Mouse (Mus musculus): ENCODE measurements at regions not wholly inside any gene's neighbourhood (a gene's known extent, or its start where the extent isn't known, plus 50 kb on each side); places are given as distances from the start of the nearest gene placed in this dataset.
"Not testable (repeated sequence)": the region's sequence is repeated elsewhere in the genome, so short reads cannot be mapped to it uniquely, and the experiment has no call there.

DNA sequence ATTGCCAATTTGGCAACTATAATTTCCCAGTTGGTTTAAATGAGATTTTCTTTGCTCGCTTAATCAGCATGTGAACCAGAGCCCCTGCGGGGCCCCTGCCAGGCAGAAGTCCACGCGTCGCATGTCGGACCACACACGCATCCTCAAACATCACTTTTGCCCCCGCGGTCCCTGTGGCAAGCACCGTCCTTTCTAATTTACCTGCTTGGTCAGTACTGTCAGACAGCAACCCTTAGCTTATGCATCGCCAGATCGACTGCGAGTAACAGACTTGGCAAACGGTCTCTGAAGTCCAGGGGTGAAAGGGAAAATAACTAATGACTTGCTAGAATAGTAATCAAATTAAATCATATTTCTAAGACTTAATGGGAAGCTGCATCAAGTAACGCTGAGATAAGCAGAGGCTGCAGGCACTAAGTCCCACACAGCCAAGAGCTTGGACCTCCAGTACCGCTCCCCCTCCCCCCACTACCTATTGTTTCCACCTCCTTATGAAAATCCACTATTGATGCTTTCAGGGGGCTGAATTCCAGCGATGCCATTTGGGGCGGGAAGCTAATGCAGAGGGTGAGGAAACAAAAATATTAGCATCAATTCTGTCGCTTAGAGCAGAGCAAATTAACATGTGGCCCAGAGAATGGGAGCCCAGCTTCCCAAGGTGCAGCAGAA lies 142.0 kb upstream of the Cntnap4 start:
- ATAC-seq (ENCODE audit: low TSS enrichment) = no peak

DNA sequence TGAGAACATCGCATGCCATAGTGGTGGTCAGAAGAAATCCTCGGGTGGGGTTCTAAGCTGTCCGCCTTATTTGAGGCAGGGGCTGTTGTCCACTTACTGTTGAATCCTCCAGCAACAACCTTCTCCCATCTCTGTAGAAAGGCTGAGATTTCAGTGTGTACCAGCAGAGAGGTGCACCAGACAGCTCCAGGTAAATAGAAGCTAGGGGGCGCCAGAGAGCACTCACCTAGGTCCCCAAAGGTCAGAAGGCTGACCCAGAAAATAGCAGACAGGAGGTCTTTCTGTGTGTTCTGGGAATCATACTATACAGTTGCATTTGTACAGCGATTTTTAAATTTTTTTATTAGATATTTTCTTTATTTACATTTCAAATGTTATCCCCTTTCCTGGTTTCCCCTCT lies 157.9 kb upstream of the Cntnap4 start:
- no peak for ATAC-seq (ENCODE audit: low TSS enrichment)

DNA sequence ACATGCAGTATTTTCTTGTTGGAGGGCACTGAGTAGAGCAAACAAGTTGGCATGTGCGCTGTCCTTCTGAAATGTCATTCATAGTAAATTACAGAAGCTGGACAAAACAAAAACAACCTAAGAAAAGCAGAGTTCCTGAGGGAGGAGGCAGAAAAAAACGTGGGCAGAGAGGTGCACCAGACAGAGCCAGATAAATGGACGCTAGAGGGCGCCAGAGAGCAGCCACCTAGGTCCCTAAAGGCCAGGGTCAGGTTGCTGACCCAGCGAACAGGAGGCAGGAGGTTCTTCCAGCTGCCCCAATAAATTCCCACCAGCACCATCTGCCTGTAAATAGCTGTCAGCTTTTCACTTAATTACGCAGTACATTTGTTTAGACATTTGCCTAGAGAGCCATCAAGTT lies 158.6 kb upstream of the Cntnap4 start:
- peak; percentile 44; the same call in 1 of the 2 replicates for ATAC-seq (ENCODE audit: low TSS enrichment)

DNA sequence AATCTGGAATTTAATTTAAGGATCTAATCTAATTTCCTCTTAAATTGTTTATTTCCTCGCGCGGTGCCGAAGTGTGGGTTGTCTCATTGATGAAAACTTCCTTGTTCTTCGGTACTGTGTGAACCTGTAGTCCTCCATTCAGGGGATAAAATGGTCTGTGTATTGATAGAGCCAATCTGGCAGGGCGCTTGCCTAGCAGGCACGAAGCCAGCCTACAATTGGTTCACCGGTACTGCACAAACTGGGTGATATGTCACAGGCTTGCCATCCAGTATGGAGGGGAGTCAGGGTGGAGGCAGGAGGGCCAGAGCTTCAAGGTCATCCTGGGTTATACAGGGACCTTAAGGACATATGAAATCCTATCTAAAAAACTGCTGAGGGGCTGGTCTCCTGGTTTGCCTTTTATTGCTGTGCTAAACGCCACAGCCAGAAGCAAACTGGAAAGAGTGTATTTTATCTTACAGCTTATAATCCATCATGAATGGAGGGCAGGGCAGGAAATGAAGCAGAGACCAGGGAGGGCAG lies 161.6 kb upstream of the Cntnap4 start:
- no peak for ATAC-seq (ENCODE audit: low TSS enrichment)

DNA sequence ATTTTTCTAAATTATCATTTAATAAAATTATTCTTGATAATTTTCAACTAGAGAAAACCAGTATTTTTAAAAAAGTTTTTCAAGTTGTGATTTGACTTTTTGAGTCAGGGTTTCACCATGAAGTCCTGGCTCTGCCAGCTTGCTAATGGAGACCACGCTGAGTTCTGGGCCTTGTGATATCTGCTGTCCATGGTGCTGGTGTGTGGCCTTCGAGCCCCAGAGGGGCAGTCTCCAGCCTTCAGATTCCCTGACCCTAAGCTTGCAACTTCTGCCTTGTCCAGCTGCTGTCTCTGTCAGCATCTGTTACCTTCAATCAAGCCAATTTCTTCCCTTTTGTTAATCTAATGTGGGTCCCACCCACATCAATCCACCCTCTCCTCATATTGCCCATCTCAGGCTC lies 165.8 kb upstream of the Cntnap4 start:
- no peak for ATAC-seq (ENCODE audit: low TSS enrichment)

DNA sequence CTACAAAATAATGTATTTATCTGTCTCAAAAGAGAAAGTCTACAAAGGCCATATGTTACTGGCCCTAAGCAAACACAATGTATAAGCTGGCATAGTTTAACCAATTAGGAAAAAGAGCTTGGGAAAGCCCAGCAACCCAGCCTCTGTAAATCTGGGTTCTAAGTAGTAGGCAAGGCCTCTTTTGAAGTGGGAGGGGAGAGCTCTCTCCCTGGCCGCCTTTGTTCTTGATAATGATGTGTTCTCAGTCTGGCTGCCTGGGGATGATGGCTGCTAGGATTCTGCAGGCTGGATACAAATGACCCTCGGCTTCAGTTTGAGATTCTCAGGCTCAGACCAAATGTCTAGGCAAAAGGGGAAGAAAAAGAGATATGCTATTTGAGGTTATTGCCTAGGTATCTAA lies 172.4 kb upstream of the Cntnap4 start:
- no peak for ATAC-seq (ENCODE audit: low TSS enrichment)

DNA sequence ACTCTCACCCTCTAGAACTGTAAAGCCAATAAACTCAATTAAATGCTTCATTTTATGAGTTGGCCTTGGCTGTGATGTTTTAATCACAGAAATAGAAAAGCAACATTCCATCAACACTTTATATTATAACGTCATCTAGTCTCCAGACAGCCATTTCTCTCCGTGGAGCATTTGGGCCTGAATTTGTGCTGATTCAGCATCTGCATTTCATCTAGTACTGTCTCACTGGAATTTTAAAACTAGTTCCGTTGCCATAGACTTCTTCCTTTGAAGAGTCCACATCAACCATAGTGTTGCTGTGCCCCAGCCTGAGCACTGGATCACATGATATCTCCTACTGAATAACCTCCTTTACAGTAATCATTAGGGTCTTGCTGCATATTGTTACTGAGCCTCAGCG lies 179.7 kb upstream of the Cntnap4 start:
- ATAC-seq (ENCODE audit: low TSS enrichment) = no peak

DNA sequence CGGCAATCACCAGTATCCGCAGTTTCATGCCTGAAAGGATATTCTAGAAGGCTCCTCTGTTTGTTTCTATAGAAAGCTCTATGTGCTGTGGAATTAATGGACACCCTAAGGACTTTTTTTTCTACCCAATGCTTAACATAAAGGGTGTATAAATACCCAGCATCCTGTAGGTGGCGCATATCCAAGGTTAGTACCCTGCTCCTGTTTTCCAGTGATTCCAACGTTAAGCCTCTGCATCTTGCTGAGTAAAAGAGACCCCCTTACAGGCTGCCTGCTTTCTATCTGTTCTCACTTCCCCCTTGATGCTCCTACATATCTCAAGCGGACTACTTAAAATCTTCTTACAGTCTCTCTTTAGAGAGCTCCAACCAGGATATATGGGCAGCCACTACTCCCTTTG lies 221.5 kb upstream of the Cntnap4 start:
- peak; percentile 96 for ATAC-seq (ENCODE audit: low TSS enrichment)

DNA sequence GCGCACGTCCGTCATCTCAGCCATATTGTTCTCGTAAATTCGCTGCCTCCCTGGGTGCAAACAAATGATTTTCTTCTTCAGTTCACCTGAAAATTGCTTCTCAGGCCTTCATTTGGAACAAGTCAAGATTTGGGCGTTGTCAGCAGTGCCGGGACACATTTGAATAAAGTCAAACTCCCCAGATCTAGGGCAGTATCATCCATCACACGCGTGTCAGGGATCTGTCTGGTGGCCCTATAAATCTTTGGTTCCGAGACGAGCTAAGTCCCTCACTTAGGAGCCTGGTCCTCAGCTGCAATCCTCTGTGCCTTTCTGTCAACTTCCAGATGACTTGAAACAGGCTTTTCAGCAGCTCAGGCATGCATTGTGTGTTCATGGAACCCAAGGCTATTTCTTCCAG lies 236.7 kb upstream of the Cntnap4 start:
- no peak for ATAC-seq (ENCODE audit: low TSS enrichment)

DNA sequence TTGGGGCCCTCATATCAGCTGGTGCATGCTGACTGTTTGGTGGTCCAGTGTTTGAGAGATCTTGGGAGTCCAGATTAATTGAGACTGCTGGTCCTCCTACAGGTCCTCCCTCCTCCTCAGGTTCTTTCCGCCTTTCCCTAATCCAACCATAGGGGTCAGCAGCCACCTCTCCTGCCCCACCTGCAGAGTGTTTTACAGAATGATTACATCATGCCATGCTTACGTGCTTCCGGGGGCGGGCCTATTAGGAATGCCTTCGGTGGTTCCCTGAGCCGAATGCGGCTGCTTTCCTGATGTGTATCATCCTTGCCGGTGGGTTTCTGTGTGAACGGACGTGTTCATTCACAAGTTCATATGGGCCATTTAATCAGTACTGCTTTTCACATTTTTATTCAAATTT lies 237.8 kb upstream of the Cntnap4 start:
- no peak for ATAC-seq (ENCODE audit: low TSS enrichment)

DNA sequence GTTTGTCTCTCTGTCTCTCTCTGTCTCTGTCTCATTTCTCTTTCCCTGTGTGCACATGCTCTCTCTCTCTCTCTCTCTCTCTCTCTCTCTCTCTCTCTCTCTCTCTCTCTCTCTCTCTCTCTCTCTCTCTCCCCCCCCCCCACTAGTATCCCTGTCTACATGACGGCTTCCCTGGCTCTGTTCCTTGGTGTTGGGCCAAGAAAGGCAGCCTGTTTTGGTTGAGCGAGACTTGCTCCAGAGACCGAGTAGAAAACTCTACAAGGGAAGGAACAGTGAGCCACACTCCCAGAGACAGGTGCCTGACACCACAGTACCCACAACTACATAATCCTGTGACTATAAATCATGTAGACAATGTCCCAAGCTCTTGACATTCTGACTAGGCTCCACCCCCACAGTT lies 260.0 kb upstream of the Cntnap4 start:
- no peak for ATAC-seq (ENCODE audit: low TSS enrichment)

DNA sequence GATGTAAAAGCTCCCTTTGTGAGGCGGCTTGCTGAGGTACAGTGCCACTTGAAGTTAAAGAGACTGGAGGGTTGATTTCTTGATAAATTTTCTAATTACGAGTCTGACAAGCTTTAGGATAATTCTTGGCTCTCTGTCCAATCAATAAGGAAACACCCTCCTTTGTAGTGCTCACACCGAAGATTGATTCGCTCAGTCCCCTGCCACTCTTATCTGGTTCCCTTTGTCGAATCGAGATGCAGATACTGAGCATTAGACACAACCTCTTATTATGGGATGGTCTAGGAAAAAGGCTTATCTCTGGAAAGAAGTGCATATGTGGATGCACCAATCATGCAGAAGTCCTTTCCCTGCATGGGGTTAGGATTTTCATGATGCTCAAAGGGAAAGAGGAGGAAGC lies 261.5 kb upstream of the Cntnap4 start:
- no peak for ATAC-seq (ENCODE audit: low TSS enrichment)

DNA sequence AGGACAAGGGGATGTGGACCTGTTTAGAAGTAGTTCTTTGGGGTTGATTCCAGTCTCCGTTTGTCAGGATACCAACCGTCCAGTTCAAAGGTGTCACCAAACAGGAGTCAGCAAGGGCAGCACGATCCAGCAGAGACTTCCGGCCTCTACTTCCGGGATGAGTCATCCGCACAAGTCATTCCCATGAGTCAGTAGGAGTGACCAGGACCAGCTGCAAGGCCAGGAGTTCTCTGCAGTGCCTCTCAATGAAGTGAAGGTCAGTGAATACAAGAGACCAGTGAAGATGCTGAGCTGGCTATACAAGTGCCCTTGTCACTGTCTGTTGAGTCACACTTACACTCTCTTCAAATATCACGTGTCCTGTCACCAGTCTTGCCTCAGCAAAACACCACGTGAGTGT lies 272.8 kb upstream of the Cntnap4 start:
- ATAC-seq (ENCODE audit: low TSS enrichment) = no peak

DNA sequence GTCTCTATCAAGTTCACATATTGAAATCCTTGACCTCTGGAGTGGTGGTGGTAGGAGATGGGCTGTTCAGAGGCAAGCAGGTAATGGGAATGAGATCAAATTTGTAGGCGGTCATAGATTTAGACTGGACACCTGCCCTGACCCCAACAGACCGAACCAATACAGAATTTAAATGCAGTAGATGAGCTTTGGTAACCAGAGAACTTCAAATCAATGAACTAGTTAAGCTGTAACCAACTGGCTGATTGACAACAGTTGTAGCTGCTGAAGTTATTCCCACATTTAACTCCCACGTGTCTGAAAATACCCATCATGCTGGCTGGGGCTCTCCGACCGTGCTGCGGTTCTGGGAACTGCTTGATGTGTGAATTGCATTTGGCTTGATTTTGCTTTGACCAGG lies 268.5 kb upstream of the Gm6793 start:
- no peak for ATAC-seq (ENCODE audit: low TSS enrichment)

DNA sequence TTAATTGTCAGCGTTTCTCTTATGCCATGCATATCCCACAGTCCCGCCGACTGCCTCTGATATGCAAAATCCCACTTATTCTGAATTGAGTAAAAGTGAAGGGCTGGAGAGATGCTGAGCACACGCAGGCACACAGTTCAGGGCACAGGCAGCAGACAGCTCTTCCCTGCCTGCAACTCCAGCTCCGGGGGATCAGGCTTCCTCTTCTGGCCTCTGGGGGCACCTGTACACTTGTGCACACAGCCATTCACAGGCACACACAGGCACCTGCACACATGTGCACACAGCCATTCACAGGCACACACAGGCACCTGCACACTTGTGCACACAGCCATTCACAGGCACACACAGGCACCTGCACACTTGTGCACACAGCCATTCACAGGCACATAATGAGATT lies 254.8 kb upstream of the Gm6793 start:
- ATAC-seq (ENCODE audit: low TSS enrichment) = no peak

DNA sequence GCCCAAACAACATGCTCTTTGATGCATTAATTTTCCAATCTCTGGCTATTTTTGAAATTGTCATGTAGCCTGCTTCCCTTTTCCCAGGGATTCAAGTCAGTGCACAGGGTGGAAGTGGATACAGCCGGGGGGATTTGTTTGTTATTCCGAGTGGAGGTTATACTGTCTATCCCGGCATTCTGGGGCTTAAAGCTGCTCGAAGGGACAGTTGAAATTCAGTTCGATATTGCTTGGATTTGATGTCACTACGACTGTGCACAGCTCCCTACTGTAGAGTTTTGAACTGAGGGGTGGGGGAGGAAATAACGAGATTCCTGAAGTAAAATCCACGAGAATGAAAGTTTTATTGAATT lies 254.4 kb upstream of the Gm6793 start:
- ATAC-seq (ENCODE audit: low TSS enrichment) = no peak

DNA sequence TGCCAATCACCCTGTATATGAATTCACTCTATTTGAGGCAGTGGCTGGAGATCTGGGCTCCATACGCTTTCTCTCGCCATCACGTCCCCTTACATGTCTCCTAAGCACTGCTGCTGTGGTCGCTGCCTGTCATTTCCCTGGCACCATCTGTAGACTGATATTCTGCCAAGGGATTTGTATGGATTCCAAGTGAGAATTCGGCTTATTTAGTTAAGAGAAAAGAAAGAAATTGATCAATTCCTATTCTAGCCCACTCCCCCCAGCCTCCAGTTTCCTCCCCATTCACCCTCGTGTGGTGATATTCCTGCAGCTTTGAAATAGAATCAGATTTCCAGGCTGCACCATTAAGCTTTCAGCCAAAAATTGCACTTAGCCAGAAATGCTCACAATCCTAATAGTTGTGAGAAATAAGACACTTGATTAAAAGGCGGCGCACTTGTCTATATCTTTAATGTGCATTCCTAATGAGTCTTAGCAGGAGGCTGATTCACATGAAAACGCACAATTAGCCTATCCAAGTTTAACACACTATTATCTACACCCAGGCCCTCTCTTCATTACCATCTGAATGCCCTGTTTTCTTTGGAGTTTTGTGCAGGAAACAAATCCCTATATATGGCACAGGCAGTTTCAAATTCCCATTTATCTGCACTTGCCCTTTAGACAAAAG lies 253.8 kb upstream of the Gm6793 start:
- peak; percentile 52 for ATAC-seq (ENCODE audit: low TSS enrichment)

DNA sequence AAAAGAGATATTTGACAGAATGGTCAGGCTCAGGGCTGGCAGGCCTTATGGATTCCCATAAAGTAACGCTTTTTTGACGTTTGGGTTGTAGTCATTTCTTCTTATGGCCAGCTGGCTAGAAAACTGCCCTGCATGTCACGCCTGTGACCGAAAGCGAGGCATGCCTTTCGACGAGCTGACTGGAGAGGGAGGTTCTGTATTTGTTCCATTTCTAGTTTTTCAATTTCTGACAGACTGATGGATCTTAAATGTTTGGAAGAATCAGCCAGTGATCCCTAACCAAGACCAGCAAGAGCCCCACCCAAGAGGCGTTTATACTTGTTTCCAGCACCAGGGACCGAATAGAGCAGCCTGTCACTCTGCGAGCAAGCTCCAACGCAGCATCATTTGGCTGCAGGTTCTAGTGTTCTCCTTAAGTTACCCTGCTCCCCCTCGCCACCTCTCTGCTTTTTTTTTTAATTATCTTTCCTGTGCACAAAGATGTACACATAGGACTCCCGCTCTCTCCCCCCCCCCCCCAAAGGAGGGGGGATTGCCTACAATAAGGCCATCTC lies 243.2 kb upstream of the Gm6793 start:
- peak; percentile 79 for ATAC-seq (ENCODE audit: low TSS enrichment)

DNA sequence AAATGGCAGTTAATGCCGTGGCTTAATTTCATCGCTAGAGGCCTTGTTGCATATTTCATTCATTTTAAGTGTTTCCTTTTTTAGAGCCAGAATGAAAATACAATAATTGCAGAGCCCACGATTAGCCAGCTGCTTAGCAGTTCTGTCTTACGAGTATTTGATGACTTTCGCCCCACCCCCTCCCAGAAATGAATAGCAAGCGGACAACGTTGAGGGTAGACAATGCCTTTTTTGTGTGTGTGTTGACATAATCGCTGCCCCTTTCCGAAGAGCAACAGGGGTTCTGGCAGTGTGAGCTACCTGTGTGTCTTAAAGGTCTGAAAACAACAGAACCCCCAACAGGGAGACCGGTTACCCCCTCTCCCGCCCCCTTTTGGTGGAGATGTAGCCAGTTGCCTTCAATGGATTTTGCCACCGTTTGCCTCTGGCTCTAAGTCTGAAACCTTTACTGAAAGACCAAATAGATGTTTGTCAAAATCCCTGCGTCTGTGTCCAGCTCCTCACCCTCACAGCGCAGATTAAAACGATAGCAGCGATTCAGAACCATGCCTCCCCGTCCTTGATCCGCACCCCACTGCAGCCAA lies 242.6 kb upstream of the Gm6793 start:
- ATAC-seq (ENCODE audit: low TSS enrichment) = peak; percentile 44

DNA sequence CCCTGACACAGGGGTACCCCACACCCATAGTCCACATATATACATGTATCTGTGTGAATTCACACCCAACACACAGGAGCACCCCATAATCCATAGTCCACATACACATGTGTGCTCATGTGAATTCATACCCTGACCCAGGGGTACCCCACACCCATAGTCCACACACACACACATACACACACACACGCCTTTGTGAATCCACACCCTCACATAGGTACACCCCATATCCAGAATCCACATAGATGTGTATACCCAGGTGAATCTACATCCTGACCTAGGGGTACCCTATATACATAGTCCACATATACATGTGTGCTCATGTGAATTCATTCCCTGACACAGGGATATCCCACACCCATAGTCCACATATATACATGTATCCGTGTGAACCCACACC lies 231.8 kb upstream of the Gm6793 start:
- not testable (repeated sequence) for ATAC-seq (ENCODE audit: low TSS enrichment)

DNA sequence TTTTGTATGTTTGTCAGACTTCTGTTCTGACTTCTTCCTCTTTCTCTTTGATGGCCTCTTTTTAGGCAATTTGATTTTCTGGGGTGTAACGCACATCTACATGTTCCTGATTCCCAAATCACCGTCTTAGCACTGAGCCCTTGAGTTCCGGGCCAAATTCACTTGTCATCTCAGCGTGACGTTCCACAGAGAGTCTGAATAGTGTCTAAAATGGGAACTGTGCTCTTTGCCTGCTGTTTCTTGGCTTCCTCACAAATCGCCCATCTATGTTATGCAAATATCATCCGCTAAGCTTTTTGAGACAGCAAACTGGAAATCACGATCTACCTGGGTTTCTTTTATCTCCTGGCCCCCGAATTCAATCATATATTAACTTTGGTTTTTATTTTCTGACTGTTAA lies 223.8 kb upstream of the Gm6793 start:
- ATAC-seq (ENCODE audit: low TSS enrichment) = peak; percentile 89

DNA sequence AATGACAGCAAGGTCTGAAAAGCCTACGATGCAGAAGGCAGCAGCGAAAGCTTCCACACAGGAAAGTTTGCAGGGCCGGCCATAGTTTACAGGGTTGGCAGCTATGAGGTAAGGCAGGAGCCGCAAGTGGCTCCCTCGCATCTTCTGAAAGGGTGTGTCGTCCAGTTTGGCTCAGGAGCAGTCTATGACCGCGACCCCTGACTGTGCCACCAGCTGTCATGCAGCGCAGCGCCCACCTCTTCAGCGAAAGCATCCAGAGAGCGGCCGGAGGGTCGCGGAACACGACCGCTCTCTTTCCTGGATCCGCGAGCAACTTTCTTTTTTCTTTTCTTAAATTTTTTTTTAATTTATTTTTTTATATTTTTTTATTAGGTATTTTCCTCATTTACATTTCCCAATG lies 221.9 kb upstream of the Gm6793 start:
- ATAC-seq (ENCODE audit: low TSS enrichment) = not testable (repeated sequence)

DNA sequence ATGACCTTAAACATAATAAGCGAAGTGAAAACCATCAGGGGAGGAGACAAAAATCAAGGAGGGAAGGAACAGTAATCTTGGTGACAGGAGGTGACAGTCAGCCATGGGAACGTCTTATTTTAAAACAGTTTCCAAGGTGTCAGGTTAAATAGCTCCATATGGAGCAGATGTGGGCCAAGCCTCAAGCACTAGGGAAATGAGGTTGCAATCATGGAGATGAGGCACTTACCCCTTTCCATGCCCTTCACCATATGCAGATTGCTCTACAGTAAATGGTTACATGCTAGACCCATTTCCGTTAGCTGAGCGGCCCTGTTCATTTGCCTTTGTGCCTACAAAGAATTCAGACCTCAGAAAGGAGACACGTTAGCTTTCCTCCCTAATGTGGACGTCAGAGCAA lies 204.8 kb upstream of the Gm6793 start:
- ATAC-seq (ENCODE audit: low TSS enrichment) = no peak

All from frontal cortex, adult (tissue).